Mouse (Mus musculus): ENCODE results near the gene Prkcsh. TPM values are rescaled to one million over a fixed set of nuclear protein-coding genes. Genes with fewer than 3 reads are reported as not detected.

Prkcsh gene
- total RNA-seq, 2 experiments from 2014 or later, result 61.4 to 144 TPM

- ATAC-seq (replicated peaks; ENCODE audit: poor library complexity, severe bottlenecking), result no peak
Measured at GRCm38 (mm10) chr9:22041832-22042231, 39.2 kb downstream of the Prkcsh start.

- no peak for ATAC-seq (replicated peaks; ENCODE audit: poor library complexity, severe bottlenecking)
Measured at GRCm38 (mm10) chr9:22047329-22047728, 44.7 kb downstream of the Prkcsh start.

DNA sequence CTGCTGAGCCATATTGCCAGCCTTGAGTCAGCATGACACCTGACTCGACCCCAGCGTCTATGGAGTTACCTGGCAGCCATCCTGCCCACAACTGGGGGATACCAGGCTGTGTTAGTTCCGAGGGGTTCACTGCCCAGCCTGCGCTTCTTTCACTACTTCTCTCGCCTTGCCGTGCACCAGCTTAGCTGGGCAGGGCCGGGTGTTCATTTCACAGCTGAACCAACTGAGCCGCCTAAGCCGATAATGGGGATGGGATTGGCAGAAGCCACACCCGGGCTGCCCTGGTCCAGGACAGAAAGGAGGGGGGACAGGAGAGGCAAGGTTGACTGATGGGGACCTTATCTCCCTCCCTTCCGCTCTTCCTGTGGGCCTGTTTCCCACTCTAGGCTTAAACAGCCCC, 46.7 kb downstream of the Prkcsh start:
- no peak for ATAC-seq (replicated peaks; ENCODE audit: poor library complexity, severe bottlenecking)

GRCm38 (mm10) chr9:22049721-22050270, 47.2 kb downstream of the Prkcsh start:
- ATAC-seq (replicated peaks; ENCODE audit: poor library complexity, severe bottlenecking), result no peak

DNA sequence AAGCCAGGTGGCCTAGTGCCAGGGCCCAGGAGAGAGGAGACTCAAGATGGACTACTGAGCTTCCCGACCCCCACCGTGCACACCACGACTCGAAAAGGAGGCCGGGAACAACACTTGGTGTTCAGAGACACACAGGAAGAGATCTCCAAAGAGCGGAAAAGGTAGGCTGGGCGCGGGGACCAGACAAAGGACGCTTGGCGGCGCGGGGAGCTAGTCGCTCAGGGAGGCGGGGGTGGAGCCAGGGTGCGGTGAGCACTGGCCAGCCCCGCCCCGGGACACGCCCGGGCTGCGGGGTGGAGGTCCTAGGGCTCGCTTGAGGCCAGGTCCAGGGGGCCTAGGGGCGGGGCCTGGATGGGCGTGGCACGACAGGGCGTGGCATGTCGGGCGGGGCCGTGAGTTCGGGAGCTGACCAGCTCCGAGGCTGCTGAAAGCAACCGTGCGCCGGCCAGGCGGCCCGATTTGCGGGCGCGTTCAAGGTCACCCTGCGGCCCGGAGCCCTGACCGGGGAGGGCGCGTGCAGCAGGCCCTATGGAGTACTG, 47.8 kb downstream of the Prkcsh start:
- ATAC-seq (replicated peaks; ENCODE audit: poor library complexity, severe bottlenecking), result peak; percentile 83

GRCm38 (mm10) chr9:22051161-22051957, 48.8 kb downstream of the Prkcsh start:
- ATAC-seq (replicated peaks; ENCODE audit: poor library complexity, severe bottlenecking), result no peak

- ATAC-seq (replicated peaks; ENCODE audit: poor library complexity, severe bottlenecking), result no peak
Measured at GRCm38 (mm10) chr9:22051958-22052254, 49.3 kb downstream of the Prkcsh start, which contains the start of gene Elavl3. Gene Elavl3 (minus strand): TSS chr9:22052023.

DNA sequence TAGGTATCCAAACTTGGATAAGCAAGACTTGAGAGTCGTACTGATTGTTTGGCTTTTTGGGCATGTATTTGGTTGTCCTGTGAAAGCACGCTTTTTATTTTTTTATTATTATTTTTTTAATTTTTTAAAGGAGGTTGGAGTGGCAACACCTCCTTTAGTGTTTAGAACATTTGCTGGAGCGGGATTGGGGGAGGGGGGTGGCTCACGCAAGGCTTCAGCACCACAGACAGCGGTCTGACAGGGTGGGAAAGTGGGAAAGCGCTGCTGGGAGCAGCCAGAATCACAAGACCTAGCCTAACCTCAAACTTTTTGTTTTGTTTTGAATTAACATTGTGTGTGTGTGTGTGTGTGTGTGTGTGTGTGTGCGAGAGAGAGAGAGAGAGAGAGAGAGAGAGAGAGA, 51.1 kb downstream of the Prkcsh start:
- no peak for ATAC-seq (replicated peaks; ENCODE audit: poor library complexity, severe bottlenecking)

DNA sequence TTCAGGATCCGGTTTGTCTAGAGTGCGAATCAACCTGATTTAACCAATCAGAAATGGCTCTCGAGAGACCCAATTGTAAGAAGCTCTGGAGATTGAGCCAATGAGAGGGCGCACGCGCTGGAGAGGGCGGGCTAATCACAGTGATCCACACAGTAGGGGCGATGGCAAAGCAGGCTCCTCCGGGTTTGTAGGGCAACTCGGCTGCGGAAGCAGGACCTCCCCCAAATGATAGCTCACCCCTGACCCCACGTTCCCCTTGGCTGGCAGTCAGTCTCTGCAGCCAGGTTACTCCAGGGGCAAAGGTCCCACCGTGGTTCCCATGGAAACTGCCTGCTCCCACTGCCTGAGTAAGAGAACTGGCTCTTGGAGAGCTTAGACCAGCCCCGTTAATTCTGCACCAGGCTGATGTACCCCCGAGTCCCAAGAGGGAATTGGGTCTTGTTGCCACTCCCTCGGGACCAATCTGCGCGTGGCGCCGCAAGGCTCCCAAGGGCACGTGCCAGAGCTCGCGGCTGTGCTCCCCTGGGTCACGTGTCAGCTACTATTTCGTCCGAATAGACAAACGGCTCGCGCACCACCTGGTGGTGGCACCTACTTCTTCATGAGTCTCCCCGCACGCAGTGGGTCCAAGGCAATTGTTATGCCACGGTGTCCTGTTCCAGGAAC, 51.9 kb downstream of the Prkcsh start:
- ATAC-seq (replicated peaks; ENCODE audit: poor library complexity, severe bottlenecking), result peak; percentile 61

DNA sequence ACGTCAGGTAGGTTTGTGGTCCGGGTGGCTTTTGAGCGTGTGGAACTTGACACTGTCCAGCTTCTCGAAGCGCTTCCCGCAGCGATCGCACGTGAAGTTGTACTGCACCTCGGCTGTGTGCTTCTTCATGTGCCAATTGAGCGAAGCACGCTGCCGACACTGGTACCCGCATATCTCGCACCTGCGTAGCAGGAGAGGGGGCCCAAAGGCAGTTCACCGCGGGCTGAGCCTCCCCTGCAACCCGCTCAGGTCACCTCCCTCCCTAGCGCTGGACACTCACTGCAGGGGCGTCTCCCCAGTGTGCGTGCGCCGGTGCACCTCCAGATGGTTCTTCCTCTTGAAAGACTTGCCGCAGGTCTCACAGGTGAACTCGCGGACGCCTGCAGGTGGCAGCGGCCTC, 53.1 kb downstream of the Prkcsh start:
- ATAC-seq (replicated peaks; ENCODE audit: poor library complexity, severe bottlenecking), result no peak

GRCm38 (mm10) chr9:22056303-22056910, 53.8 kb downstream of the Prkcsh start:
- no peak for ATAC-seq (replicated peaks; ENCODE audit: poor library complexity, severe bottlenecking)

DNA sequence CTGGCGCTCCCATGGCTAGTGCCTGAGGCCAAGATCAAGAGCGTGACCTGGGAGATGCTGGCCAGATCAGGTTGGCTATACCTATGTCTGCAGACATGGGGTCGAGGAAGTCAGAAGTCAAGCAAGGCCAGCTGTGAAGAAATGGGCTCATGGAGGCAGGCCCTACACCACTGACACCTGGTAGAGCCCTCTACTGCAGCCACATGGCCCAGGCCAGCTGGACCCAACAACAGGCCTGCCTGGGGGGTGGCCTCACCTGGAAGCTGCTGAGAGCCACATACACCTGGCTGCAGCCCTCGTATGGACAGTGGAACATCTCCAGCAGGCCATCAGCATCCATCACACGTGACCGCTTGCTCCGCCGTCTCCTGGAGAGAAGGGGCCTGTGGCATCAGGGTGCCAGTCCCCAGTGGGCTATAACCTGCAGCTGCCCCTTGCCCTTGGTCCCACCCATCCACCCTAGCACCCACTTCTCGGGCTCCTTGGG, 54.5 kb downstream of the Prkcsh start:
- ATAC-seq (replicated peaks; ENCODE audit: poor library complexity, severe bottlenecking), result no peak

GRCm38 (mm10) chr9:22058011-22058424, 55.4 kb downstream of the Prkcsh start:
- ATAC-seq (replicated peaks; ENCODE audit: poor library complexity, severe bottlenecking), result no peak

- no peak for ATAC-seq (replicated peaks; ENCODE audit: poor library complexity, severe bottlenecking)
Measured at GRCm38 (mm10) chr9:22061339-22061738, 58.7 kb downstream of the Prkcsh start.

Other genes starting within 250 kb of the Prkcsh start
- gene Spc24, start 242.5 kb upstream of the Prkcsh start, total RNA-seq (2014; fragmentation: Nextera tagmentation), result 31.4 and 46.5 TPM in 2 replicates
- gene Spc24, start 242.5 kb upstream of the Prkcsh start, total RNA-seq (2017), result 117 and 138 TPM in 2 replicates
- 1.5 and 2.1 TPM in 2 replicates for gene Kank2, start 204.1 kb upstream of the Prkcsh start, total RNA-seq (2014; fragmentation: Nextera tagmentation)
- 0.78 and 1.6 TPM in 2 replicates for gene Kank2, start 204.1 kb upstream of the Prkcsh start, total RNA-seq (2017)
- 1.5 and 3.0 TPM in 2 replicates for gene Angptl8, start 167.3 kb upstream of the Prkcsh start, total RNA-seq (2014; fragmentation: Nextera tagmentation)
- 1.4 TPM in 1 of 2 replicates, not detected in the other for gene Angptl8, start 167.3 kb upstream of the Prkcsh start, total RNA-seq (2017)
- 4.2 TPM in 2 replicates for gene Dock6, start 150.2 kb upstream of the Prkcsh start, total RNA-seq (2014; fragmentation: Nextera tagmentation)
- gene Dock6, start 150.2 kb upstream of the Prkcsh start, total RNA-seq (2017), result 0.52 and 5.6 TPM in 2 replicates
- gene Rab3d, start 84.6 kb upstream of the Prkcsh start, total RNA-seq (2014; fragmentation: Nextera tagmentation), result 22.5 and 33.1 TPM in 2 replicates
- 44.0 and 51.7 TPM in 2 replicates for gene Rab3d, start 84.6 kb upstream of the Prkcsh start, total RNA-seq (2017)
- gene Ccdc159, start 75.3 kb upstream of the Prkcsh start, total RNA-seq (2014; fragmentation: Nextera tagmentation), result not detected in 2 replicates
- gene Ccdc159, start 75.3 kb upstream of the Prkcsh start, total RNA-seq (2017), result 0.69 TPM in 1 of 2 replicates, not detected in the other
- 40.4 and 75.8 TPM in 2 replicates for gene Tmem205, start 75.2 kb upstream of the Prkcsh start, total RNA-seq (2014; fragmentation: Nextera tagmentation)
- gene Tmem205, start 75.2 kb upstream of the Prkcsh start, total RNA-seq (2017), result 21.1 and 33.3 TPM in 2 replicates
- 0.58 and 1.4 TPM in 2 replicates for gene Plppr2, start 65.8 kb upstream of the Prkcsh start, total RNA-seq (2014; fragmentation: Nextera tagmentation)
- not detected in 2 replicates for gene Plppr2, start 65.8 kb upstream of the Prkcsh start, total RNA-seq (2017)
- 7.8 and 9.9 TPM in 2 replicates for gene Swsap1, start 47.1 kb upstream of the Prkcsh start, total RNA-seq (2014; fragmentation: Nextera tagmentation)
- gene Swsap1, start 47.1 kb upstream of the Prkcsh start, total RNA-seq (2017), result 7.6 and 8.2 TPM in 2 replicates
- gene Epor, start 39.3 kb upstream of the Prkcsh start, total RNA-seq (2014; fragmentation: Nextera tagmentation), result 0.21 and 0.41 TPM in 2 replicates
- gene Epor, start 39.3 kb upstream of the Prkcsh start, total RNA-seq (2017), result 0.77 TPM in 1 of 2 replicates, not detected in the other
- not detected in 2 replicates for gene Rgl3, start 13.4 kb upstream of the Prkcsh start, total RNA-seq (2014; fragmentation: Nextera tagmentation)
- gene Rgl3, start 13.4 kb upstream of the Prkcsh start, total RNA-seq (2017), result not detected in 2 replicates
- gene Ccdc151, start 172 bp upstream of the Prkcsh start, total RNA-seq (2014; fragmentation: Nextera tagmentation), result not detected in 2 replicates
- gene Ccdc151, start 172 bp upstream of the Prkcsh start, total RNA-seq (2017), result not detected in 2 replicates
- gene Elavl3, start 49.2 kb downstream of the Prkcsh start, total RNA-seq (2014; fragmentation: Nextera tagmentation), result not detected in 2 replicates
- 0.31 TPM in 1 of 2 replicates, not detected in the other for gene Elavl3, start 49.2 kb downstream of the Prkcsh start, total RNA-seq (2017)
- not detected in 2 replicates for gene Gm49318, start 68.5 kb downstream of the Prkcsh start, total RNA-seq (2014; fragmentation: Nextera tagmentation)
- gene Gm49318, start 68.5 kb downstream of the Prkcsh start, total RNA-seq (2017), result not detected in 2 replicates
- gene Zfp653, start 68.6 kb downstream of the Prkcsh start, total RNA-seq (2014; fragmentation: Nextera tagmentation), result 6.2 and 8.7 TPM in 2 replicates
- 5.8 and 9.3 TPM in 2 replicates for gene Zfp653, start 68.6 kb downstream of the Prkcsh start, total RNA-seq (2017)
- gene Ecsit, start 82.6 kb downstream of the Prkcsh start, total RNA-seq (2014; fragmentation: Nextera tagmentation), result 21.1 and 29.5 TPM in 2 replicates
- 28.2 and 30.3 TPM in 2 replicates for gene Ecsit, start 82.6 kb downstream of the Prkcsh start, total RNA-seq (2017)
- gene Cnn1, start 96.4 kb downstream of the Prkcsh start, total RNA-seq (2014; fragmentation: Nextera tagmentation), result not detected in 2 replicates
- not detected in 2 replicates for gene Cnn1, start 96.4 kb downstream of the Prkcsh start, total RNA-seq (2017)
- gene Elof1, start 114.4 kb downstream of the Prkcsh start, total RNA-seq (2014; fragmentation: Nextera tagmentation), result 93.9 and 132 TPM in 2 replicates
- 47.3 and 56.3 TPM in 2 replicates for gene Elof1, start 114.4 kb downstream of the Prkcsh start, total RNA-seq (2017)
- gene Acp5, start 132.9 kb downstream of the Prkcsh start, total RNA-seq (2014; fragmentation: Nextera tagmentation), result 3.9 and 4.7 TPM in 2 replicates
- gene Acp5, start 132.9 kb downstream of the Prkcsh start, total RNA-seq (2017), result 1.6 and 4.6 TPM in 2 replicates
- gene Pigyl, start 154.0 kb downstream of the Prkcsh start, total RNA-seq (2014; fragmentation: Nextera tagmentation), result 17.3 and 28.7 TPM in 2 replicates
- gene Pigyl, start 154.0 kb downstream of the Prkcsh start, total RNA-seq (2017), result 26.6 and 29.3 TPM in 2 replicates
- not detected in 2 replicates for gene Zfp872, start 185.3 kb downstream of the Prkcsh start, total RNA-seq (2014; fragmentation: Nextera tagmentation)
- not detected in 2 replicates for gene Zfp872, start 185.3 kb downstream of the Prkcsh start, total RNA-seq (2017)
- gene Zfp809, start 222.9 kb downstream of the Prkcsh start, total RNA-seq (2014; fragmentation: Nextera tagmentation), result 50.6 and 54.9 TPM in 2 replicates
- gene Zfp809, start 222.9 kb downstream of the Prkcsh start, total RNA-seq (2017), result 20.4 and 27.2 TPM in 2 replicates

All from granulocyte monocyte progenitor cell, adult 5-6 weeks (primary cell).